9 mouse cellular contexts compared by ENCODE assay signal in genomic region chr19:15614648-15615561, GRCm38 (mm10).
DNase-seq lines count a peak whose midpoint lies in the region; ATAC-seq and TF ChIP-seq lines count a peak whose summit lies in the region.
"Had no signal": no experiment of that assay in that cellular context is flagged by ENCODE, and none has a peak within 500 bp of the region (broad histone marks: within the 10 kb centered on the region; RNA-seq: fewer than 3 reads in every experiment).

No protein-coding gene starts in this region.

- H3K4me3 ChIP-seq in kidney, embryonic 15.5 days (replicated peaks), result peak overlapping the region; percentile 15; the same call in 1 of the 2 replicates
- peak overlapping the region; percentile 34 for H3K4me3 ChIP-seq in embryonic facial prominence, embryonic 10.5 days
- peak overlapping the region; percentile 32 for H3K4me3 ChIP-seq in hindbrain, embryonic 10.5 days
- no peak overlapping the region for H3K4me3 ChIP-seq in midbrain, embryonic 11.5 days (ENCODE audit: low read depth, low read length)
- no peak overlapping the region for H3K4me3 ChIP-seq in left cerebral cortex, adult 2 months
- no peak overlapping the region for H3K4me3 ChIP-seq in liver, postnatal 0 days (ENCODE audit: low read depth, low read length)
- H3K4me3 ChIP-seq: liver, embryonic 15.5 days had no signal

- intact Hi-C loops in left cerebral cortex, adult 2 months (cut with DNase I), result loop anchor here (5.0 kb wide), 3 partner anchors 187 to 1018 kb away; partner anchors contain the start of gene Tle4

- no peak for TF ChIP-seq EP300 in liver, postnatal 0 days (IDR thresholded peaks at IDR 0.05; ENCODE audit: low read depth)

- TF ChIP-seq CTCF in left cerebral cortex, adult 2 months (IDR thresholded peaks at IDR 0.05), result no peak
- no peak for TF ChIP-seq CTCF in liver, postnatal 0 days (IDR thresholded peaks at IDR 0.05; ENCODE audit: low read depth)

- no peak for DNase-seq in kidney, adult 11 months
- peak; percentile 66 for DNase-seq in embryonic facial prominence, embryonic 10.5 days (ENCODE audit: low spot score)
- DNase-seq in hindbrain, embryonic 10.5 days (ENCODE audit: low spot score), result peak; percentile 65
- peak; percentile 93 for DNase-seq in midbrain, embryonic 11.5 days (ENCODE audit: low spot score, missing footprints)
- DNase-seq in cerebellum, adult 9-11 months, result no peak
- no peak for DNase-seq in left cerebral cortex, adult 2 months (ENCODE audit: extremely low spot score in 1 of 2, low spot score in 2 of 2)
- DNase-seq in liver, postnatal 0 days, result no peak

- peaks cover 12% of the 10 kb centered on the region for H3K4me1 ChIP-seq in kidney, embryonic 15.5 days
- H3K4me1 ChIP-seq in embryonic facial prominence, embryonic 10.5 days, result peaks cover 26% of the 10 kb centered on the region
- H3K4me1 ChIP-seq in hindbrain, embryonic 10.5 days (replicated peaks), result peaks cover 20% of the 10 kb centered on the region
- peaks cover 10% of the 10 kb centered on the region for H3K4me1 ChIP-seq in midbrain, embryonic 11.5 days (ENCODE audit: control insufficient read depth, insufficient read depth, low read length)
- no peaks in the 10 kb centered on the region for H3K4me1 ChIP-seq in liver, postnatal 0 days (ENCODE audit: insufficient read depth)
- H3K4me1 ChIP-seq: liver, embryonic 15.5 days had no signal

- H3K9ac ChIP-seq in kidney, embryonic 15.5 days, result no peak overlapping the region
- H3K9ac ChIP-seq in midbrain, embryonic 11.5 days (ENCODE audit: low read length), result no peak overlapping the region
- H3K9ac ChIP-seq in liver, postnatal 0 days (replicated peaks), result no peak overlapping the region
- H3K9ac ChIP-seq: liver, embryonic 15.5 days had no signal

- no peaks in the 10 kb centered on the region for H3K36me3 ChIP-seq in kidney, embryonic 15.5 days
- H3K36me3 ChIP-seq in embryonic facial prominence, embryonic 10.5 days (replicated peaks), result no peaks in the 10 kb centered on the region
- no peaks in the 10 kb centered on the region for H3K36me3 ChIP-seq in hindbrain, embryonic 10.5 days
- H3K36me3 ChIP-seq in midbrain, embryonic 11.5 days (ENCODE audit: control insufficient read depth, insufficient read depth, low read length), result no peaks in the 10 kb centered on the region
- H3K36me3 ChIP-seq in liver, postnatal 0 days (replicated peaks; ENCODE audit: insufficient read depth, low read length), result no peaks in the 10 kb centered on the region
- H3K36me3 ChIP-seq: liver, embryonic 15.5 days had no signal

- no peaks in the 10 kb centered on the region for H3K9me3 ChIP-seq in kidney, embryonic 15.5 days (replicated peaks)
- no peaks in the 10 kb centered on the region for H3K9me3 ChIP-seq in embryonic facial prominence, embryonic 10.5 days
- H3K9me3 ChIP-seq in hindbrain, embryonic 10.5 days, result no peaks in the 10 kb centered on the region
- H3K9me3 ChIP-seq in midbrain, embryonic 11.5 days (ENCODE audit: control insufficient read depth, low read length), result no peaks in the 10 kb centered on the region
- no peaks in the 10 kb centered on the region for H3K9me3 ChIP-seq in liver, postnatal 0 days (ENCODE audit: low read length)
- H3K9me3 ChIP-seq: liver, embryonic 15.5 days had no signal

- peak overlapping the region; percentile 47 for H3K4me2 ChIP-seq in kidney, embryonic 15.5 days
- H3K4me2 ChIP-seq in midbrain, embryonic 11.5 days, result peak overlapping the region; percentile 14; the same call in 1 of the 2 replicates
- H3K4me2 ChIP-seq in liver, postnatal 0 days (ENCODE audit: low read depth, low read length), result no peak overlapping the region
- H3K4me2 ChIP-seq: liver, embryonic 15.5 days had no signal

- no peak overlapping the region for H3K27ac ChIP-seq in kidney, embryonic 15.5 days
- H3K27ac ChIP-seq in embryonic facial prominence, embryonic 10.5 days (replicated peaks), result peak overlapping the region; percentile 69
- peak overlapping the region; percentile 69 for H3K27ac ChIP-seq in hindbrain, embryonic 10.5 days
- no peak overlapping the region for H3K27ac ChIP-seq in midbrain, embryonic 11.5 days (ENCODE audit: low read depth, low read length)
- H3K27ac ChIP-seq in left cerebral cortex, adult 2 months, result no peak overlapping the region
- H3K27ac ChIP-seq in liver, postnatal 0 days (ENCODE audit: low read depth), result no peak overlapping the region
- H3K27ac ChIP-seq: liver, embryonic 15.5 days had no signal

- H3K27me3 ChIP-seq in kidney, embryonic 15.5 days, result peaks cover 3% of the 10 kb centered on the region; the same call in 1 of the 2 replicates
- H3K27me3 ChIP-seq in embryonic facial prominence, embryonic 10.5 days (replicated peaks; ENCODE audit: low read depth, poor library complexity, severe bottlenecking), result peaks cover 9% of the 10 kb centered on the region
- peaks cover 28% of the 10 kb centered on the region for H3K27me3 ChIP-seq in hindbrain, embryonic 10.5 days (ENCODE audit: insufficient read depth, poor library complexity, severe bottlenecking)
- no peaks in the 10 kb centered on the region; the same call in 1 of the 2 replicates for H3K27me3 ChIP-seq in midbrain, embryonic 11.5 days (ENCODE audit: control insufficient read depth, insufficient read depth, low read length)
- no peaks in the 10 kb centered on the region for H3K27me3 ChIP-seq in liver, postnatal 0 days (ENCODE audit: insufficient read depth, low read length)
- H3K27me3 ChIP-seq: liver, embryonic 15.5 days had no signal

- peak; percentile 77; the same call in 1 of the 2 replicates for ATAC-seq in kidney, embryonic 15.5 days (replicated peaks; ENCODE audit: low FRiP score)
- ATAC-seq in midbrain, embryonic 11.5 days (ENCODE audit: low FRiP score), result peak; percentile 83
- no peak for ATAC-seq in liver, postnatal 0 days

- 31% methylated on average over 19 of the region's 19 CpGs for WGBS in kidney, embryonic 15.5 days
- 30% methylated on average over 19 of the region's 19 CpGs for WGBS in embryonic facial prominence, embryonic 10.5 days
- 26% methylated on average over 19 of the region's 19 CpGs for WGBS in hindbrain, embryonic 10.5 days
- 34% methylated on average over 19 of the region's 19 CpGs for WGBS in midbrain, embryonic 11.5 days
- 71% methylated on average over 19 of the region's 19 CpGs for WGBS in liver, postnatal 0 days (ENCODE audit: insufficient replicate concordance)

Comparison
In these comparisons a context has a peak if more than half of its experiments do, and no peak if none do; other contexts are left out.
1. H3K27ac ChIP-seq: peak in embryonic facial prominence, embryonic 10.5 days (single experiment) and hindbrain, embryonic 10.5 days (single experiment); none in kidney, embryonic 15.5 days (single experiment), midbrain, embryonic 11.5 days (single experiment), left cerebral cortex, adult 2 months (single experiment) and liver, postnatal 0 days (single experiment).
2. H3K4me3 ChIP-seq: peak in kidney, embryonic 15.5 days (single experiment), embryonic facial prominence, embryonic 10.5 days (single experiment) and hindbrain, embryonic 10.5 days (single experiment); none in midbrain, embryonic 11.5 days (single experiment), left cerebral cortex, adult 2 months (single experiment) and liver, postnatal 0 days (single experiment).
3. DNase-seq: peak in embryonic facial prominence, embryonic 10.5 days (single experiment), hindbrain, embryonic 10.5 days (single experiment) and midbrain, embryonic 11.5 days (single experiment); none in kidney, adult 11 months (single experiment), cerebellum, adult 9-11 months (single experiment), left cerebral cortex, adult 2 months (0 of 2) and liver, postnatal 0 days (single experiment).